Mouse (Mus musculus) heart, adult 10 weeks (tissue): ENCODE results near the gene Cers1. TPM values are rescaled to one million over a fixed set of nuclear protein-coding genes. Genes with fewer than 3 reads are reported as not detected.

ENCODE experiments used
- polyA plus RNA-seq: library from polyadenylated mRNA; stranded (reverse); fragments of 350-450 nt; fragmentation: Illumina TruSeq; extraction: RNeasy Lipid Tissue Mini Kit (QIAGEN cat#74804); gene quantifications from one replicate; pipeline ENCODE4 v1.2.3, GENCODE M21; 2014; ENCODE audit warnings: low read depth, low replicate concordance

The Cers1 gene
- polyA plus RNA-seq = 0.68 TPM

GRCm38 (mm10) chr8:70315624-70316510, at the start of gene Cers1:
Cers1 (plus strand) TSS chr8:70315775.

DNA sequence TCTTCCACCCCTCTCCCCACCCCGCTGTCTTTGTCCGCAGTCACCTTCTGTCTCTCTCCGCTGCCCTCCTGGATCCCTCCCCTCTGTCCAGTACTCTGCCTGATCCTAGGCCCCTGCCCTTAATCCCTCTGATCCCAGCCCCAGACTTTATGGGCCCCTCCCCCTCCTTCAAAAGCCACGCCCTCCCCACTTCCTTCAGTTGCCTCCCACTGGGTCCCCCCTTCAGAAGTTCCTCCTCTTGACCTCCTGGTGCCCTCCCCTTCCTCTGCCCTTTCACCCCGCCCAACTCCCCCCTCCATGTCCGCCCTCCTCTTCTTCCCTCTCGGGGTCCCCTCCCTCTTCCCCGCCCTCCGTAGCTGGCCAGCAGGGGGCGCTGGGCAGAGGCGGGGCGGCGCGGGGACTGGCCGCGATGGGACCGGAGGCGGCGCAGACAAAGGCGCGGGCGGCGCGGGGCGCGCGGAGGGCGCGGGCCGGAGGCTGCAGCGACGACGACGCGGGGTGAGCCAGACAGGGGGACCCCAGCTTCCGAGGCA, 32.9 kb upstream of the Cers1 start, which contains the start of gene Homer3:
Gene Homer3, plus strand, starts transcription at position 225 of the 533 bp plus-strand sequence.

DNA sequence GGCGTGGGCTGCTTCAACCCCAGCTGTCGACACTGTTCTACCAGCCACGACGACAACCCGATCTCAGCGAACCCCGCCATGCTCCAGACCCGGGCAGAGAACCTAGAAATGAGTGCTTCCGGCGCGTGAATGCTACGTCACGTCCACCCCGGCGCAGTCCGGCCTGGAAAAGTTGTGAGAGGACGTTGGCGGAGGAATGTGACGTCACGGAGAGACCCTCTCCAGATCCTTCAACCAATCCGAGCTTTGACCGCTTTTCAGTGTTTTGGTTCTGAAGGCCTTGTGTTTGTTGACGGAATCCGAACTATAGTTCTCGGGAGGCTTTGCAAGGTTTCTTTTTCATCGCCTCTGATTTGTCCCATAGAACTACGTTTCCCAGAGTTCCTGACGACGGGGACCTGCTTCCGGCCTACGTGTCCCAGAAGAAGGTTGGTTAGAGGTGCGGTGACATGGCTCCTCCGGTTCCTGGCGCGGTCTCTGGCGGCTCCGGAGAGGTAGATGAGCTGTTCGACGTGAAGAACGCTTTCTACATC, 13.2 kb upstream of the Cers1 start, which contains the start of the genes Ddx49 and Cope:
Gene Ddx49, minus strand, starts transcription at position 132 of the 533 bp plus-strand sequence.
Gene Cope, plus strand, starts transcription at position 161 of the 533 bp plus-strand sequence.

GRCm38 (mm10) chr8:70329124-70329834, 13.7 kb downstream of the Cers1 start, which contains the start of gene Gdf1:
Gdf1 (plus strand) TSS chr8:70329817.

DNA sequence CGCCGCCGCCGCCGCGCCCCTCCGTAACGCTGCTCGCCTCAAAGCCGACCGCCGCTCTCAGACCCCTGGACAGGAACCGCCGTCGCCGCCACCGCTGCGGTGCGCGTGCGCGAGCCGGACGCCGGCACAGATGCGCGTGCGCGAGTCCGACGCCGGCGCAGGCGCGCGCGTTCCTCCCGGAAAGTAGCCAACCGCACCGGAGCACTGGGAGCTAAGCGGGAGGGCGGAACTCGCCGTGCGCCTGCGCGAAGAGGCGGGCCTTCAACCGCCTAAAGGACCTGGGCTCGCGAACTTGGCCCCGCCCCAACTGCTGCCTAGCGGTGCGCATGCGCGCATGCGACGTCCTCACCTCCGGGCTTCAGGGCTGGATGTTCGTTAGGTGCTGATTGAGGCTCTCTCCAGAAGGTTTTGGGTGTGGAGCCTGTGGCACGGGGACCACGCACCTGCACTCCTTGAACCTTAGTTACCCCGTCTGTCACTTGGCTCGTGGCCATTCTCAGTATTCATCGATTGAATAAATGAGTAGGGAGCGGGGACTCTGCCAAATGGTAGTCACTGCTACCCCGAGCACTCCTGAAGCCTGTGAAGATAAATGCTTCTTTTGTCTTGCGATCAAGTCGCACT, 37.7 kb downstream of the Cers1 start, which contains the start of gene Upf1:
Gene Upf1, minus strand, starts transcription at position 85 of the 624 bp plus-strand sequence.

GRCm38 (mm10) chr8:70373397-70374317, 58.1 kb downstream of the Cers1 start, which contains the start of gene Comp:
Comp (plus strand) TSS chr8:70373558.

Other genes starting within 250 kb of the Cers1 start
- 1.7 TPM for gene Tm6sf2, start 242.9 kb upstream of the Cers1 start, polyA plus RNA-seq
- gene Hapln4, start 232.3 kb upstream of the Cers1 start, polyA plus RNA-seq = not detected
- not detected for gene Ncan, start 194.9 kb upstream of the Cers1 start, polyA plus RNA-seq
- 9.2 TPM for gene Nr2c2ap, start 184.4 kb upstream of the Cers1 start, polyA plus RNA-seq
- 25.8 TPM for gene Rfxank, start 176.6 kb upstream of the Cers1 start, polyA plus RNA-seq
- gene Borcs8, start 176.3 kb upstream of the Cers1 start, polyA plus RNA-seq = 32.6 TPM
- gene Mef2b, start 176.1 kb upstream of the Cers1 start, polyA plus RNA-seq = not detected
- 82.1 TPM for gene Tmem161a, start 143.4 kb upstream of the Cers1 start, polyA plus RNA-seq
- 59.6 TPM for gene Slc25a42, start 103.5 kb upstream of the Cers1 start, polyA plus RNA-seq
- 26.3 TPM for gene Sugp2, start 81.5 kb upstream of the Cers1 start, polyA plus RNA-seq
- 8.0 TPM for gene Armc6, start 81.3 kb upstream of the Cers1 start, polyA plus RNA-seq
- 7.0 TPM for gene Homer3, start 32.9 kb upstream of the Cers1 start, polyA plus RNA-seq
- 22.8 TPM for gene Ddx49, start 13.3 kb upstream of the Cers1 start, polyA plus RNA-seq
- gene Cope, start 13.3 kb upstream of the Cers1 start, polyA plus RNA-seq = 126 TPM
- not detected for gene Gdf1, start 14.0 kb downstream of the Cers1 start, polyA plus RNA-seq
- 27.5 TPM for gene Upf1, start 37.5 kb downstream of the Cers1 start, polyA plus RNA-seq
- gene Comp, start 57.8 kb downstream of the Cers1 start, polyA plus RNA-seq = 11.6 TPM
- gene Crtc1, start 123.8 kb downstream of the Cers1 start, polyA plus RNA-seq = 7.9 TPM
- 9.1 TPM for gene Klhl26, start 161.2 kb downstream of the Cers1 start, polyA plus RNA-seq
- not detected for gene Tmem59l, start 171.6 kb downstream of the Cers1 start, polyA plus RNA-seq
- gene Crlf1, start 177.4 kb downstream of the Cers1 start, polyA plus RNA-seq = 0.63 TPM
- gene Rex1bd, start 191.0 kb downstream of the Cers1 start, polyA plus RNA-seq = 105 TPM
- 1,940 TPM for gene Uba52, start 195.0 kb downstream of the Cers1 start, polyA plus RNA-seq
- 152 TPM for gene Fkbp8, start 211.9 kb downstream of the Cers1 start, polyA plus RNA-seq
- 118 TPM for gene Kxd1, start 212.2 kb downstream of the Cers1 start, polyA plus RNA-seq
- 11.8 TPM for gene Ell, start 223.7 kb downstream of the Cers1 start, polyA plus RNA-seq